ENCODE assay signal across 11 mouse cellular contexts in the genomic region with DNA sequence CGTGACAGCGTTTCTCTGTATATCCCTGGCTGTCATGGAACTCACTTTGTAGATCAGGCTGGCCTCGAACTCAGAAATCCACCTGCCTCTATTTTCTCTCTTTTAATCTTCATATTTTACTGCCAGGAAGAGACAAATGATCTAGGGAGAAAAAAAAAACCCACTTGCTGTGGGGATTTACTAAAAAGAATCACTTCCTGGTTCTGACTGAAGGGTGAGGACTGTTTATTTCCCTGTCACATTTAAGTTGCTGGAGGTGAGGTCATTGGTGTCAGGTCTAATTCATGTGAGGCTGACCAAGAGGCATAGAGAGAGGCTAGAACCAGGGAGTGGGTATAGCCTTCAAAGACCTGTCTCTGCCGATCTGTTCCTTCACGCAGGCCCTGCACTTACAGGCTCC. TPM values are rescaled to one million over a fixed set of nuclear protein-coding genes. Genes with fewer than 3 reads are reported as not detected.
DNase-seq lines count a peak whose midpoint lies in the region; ATAC-seq and TF ChIP-seq lines count a peak whose summit lies in the region.
"Had no signal": no experiment of that assay in that cellular context is flagged by ENCODE, and none has a peak within 500 bp of the region (broad histone marks: within the 10 kb centered on the region; RNA-seq: fewer than 3 reads in every experiment).

No protein-coding gene starts in this region.

- peaks cover 47% of the 10 kb centered on the region for H3K4me1 ChIP-seq in hindbrain, embryonic 13.5 days (replicated peaks)
- no peaks in the 10 kb centered on the region; the same call in 1 of the 2 replicates for H3K4me1 ChIP-seq in hindbrain, embryonic 11.5 days (replicated peaks; ENCODE audit: control insufficient read depth, insufficient read depth, low read length)
- H3K4me1 ChIP-seq in liver, postnatal 0 days (ENCODE audit: insufficient read depth): peaks cover 68% of the 10 kb centered on the region

- H3K27me3 ChIP-seq in hindbrain, embryonic 13.5 days: peaks cover 6% of the 10 kb centered on the region; the same call in 1 of the 2 replicates
- H3K27me3 ChIP-seq in hindbrain, embryonic 11.5 days (ENCODE audit: control insufficient read depth, insufficient read depth, low read length): no peaks in the 10 kb centered on the region
- no peaks in the 10 kb centered on the region for H3K27me3 ChIP-seq in liver, postnatal 0 days (ENCODE audit: insufficient read depth, low read length)
- H3K27me3 ChIP-seq: neural tube, embryonic 12.5 days had no signal

- 59% methylated on average over 5 of the region's 5 CpGs for WGBS in hindbrain, embryonic 13.5 days
- WGBS in hindbrain, embryonic 11.5 days: 62% methylated on average over 5 of the region's 5 CpGs
- WGBS in liver, postnatal 0 days (ENCODE audit: insufficient replicate concordance): 70% methylated on average over 5 of the region's 5 CpGs

- TF ChIP-seq CTCF in liver, postnatal 0 days (IDR thresholded peaks at IDR 0.05; ENCODE audit: low read depth): no peak

- H3K27ac ChIP-seq in hindbrain, embryonic 13.5 days: no peak overlapping the region
- no peak overlapping the region for H3K27ac ChIP-seq in hindbrain, embryonic 11.5 days (ENCODE audit: low read depth, low read length)
- no peak overlapping the region for H3K27ac ChIP-seq in liver, postnatal 0 days (ENCODE audit: low read depth)
- H3K27ac ChIP-seq: neural tube, embryonic 12.5 days had no signal

- TF ChIP-seq EP300 in liver, postnatal 0 days (IDR thresholded peaks at IDR 0.05; ENCODE audit: low read depth): no peak

- H3K4me2 ChIP-seq in hindbrain, embryonic 13.5 days: peak overlapping the region; percentile 76; the same call in 1 of the 2 replicates
- no peak overlapping the region for H3K4me2 ChIP-seq in hindbrain, embryonic 11.5 days (replicated peaks; ENCODE audit: low read depth, low read length)
- peak overlapping the region; percentile 89 for H3K4me2 ChIP-seq in liver, postnatal 0 days (ENCODE audit: low read depth, low read length)

- no peaks in the 10 kb centered on the region for H3K9me3 ChIP-seq in hindbrain, embryonic 13.5 days
- no peaks in the 10 kb centered on the region for H3K9me3 ChIP-seq in hindbrain, embryonic 11.5 days (ENCODE audit: control insufficient read depth, low read length)
- no peaks in the 10 kb centered on the region for H3K9me3 ChIP-seq in liver, postnatal 0 days (ENCODE audit: low read length)
- H3K9me3 ChIP-seq: neural tube, embryonic 12.5 days had no signal

- DNase-seq in hindbrain, embryonic 11.5 days (ENCODE audit: low spot score): no peak
- DNase-seq in A20 (ENCODE audit: low read depth, low spot score): peak; percentile 57
- peak; percentile 24 to 31 for DNase-seq in B cell, adult 2 months
- DNase-seq in liver, postnatal 0 days: no peak
- DNase-seq in T-cell, adult 2 months (ENCODE audit: low spot score): no peak
- no peak for DNase-seq in adrenal gland, postnatal 14 days
- DNase-seq: lung, postnatal 14 days; right cerebral cortex, postnatal 14 days; thymus, adult 2 months had no signal

- H3K9ac ChIP-seq in hindbrain, embryonic 13.5 days: no peak overlapping the region; the same call in 1 of the 2 replicates
- no peak overlapping the region for H3K9ac ChIP-seq in hindbrain, embryonic 11.5 days (ENCODE audit: low read depth, low read length)
- no peak overlapping the region for H3K9ac ChIP-seq in liver, postnatal 0 days (replicated peaks)
- H3K9ac ChIP-seq: neural tube, embryonic 12.5 days had no signal

- H3K4me3 ChIP-seq in hindbrain, embryonic 13.5 days: no peak overlapping the region
- no peak overlapping the region for H3K4me3 ChIP-seq in hindbrain, embryonic 11.5 days (ENCODE audit: low read depth, low read length)
- 0 out of 2 replicates have a peak overlapping the region, but pooled peaks have one; percentile 86 for H3K4me3 ChIP-seq in liver, postnatal 0 days (ENCODE audit: low read depth, low read length)
- H3K4me3 ChIP-seq: neural tube, embryonic 12.5 days had no signal

- ATAC-seq in hindbrain, embryonic 13.5 days (ENCODE audit: low FRiP score): no peak
- ATAC-seq in hindbrain, embryonic 11.5 days (ENCODE audit: low FRiP score): no peak
- ATAC-seq in liver, postnatal 0 days: no peak

- H3K36me3 ChIP-seq in hindbrain, embryonic 13.5 days: no peaks in the 10 kb centered on the region
- H3K36me3 ChIP-seq in hindbrain, embryonic 11.5 days (ENCODE audit: control insufficient read depth, insufficient read depth, low read length): no peaks in the 10 kb centered on the region
- peaks cover 19% of the 10 kb centered on the region for H3K36me3 ChIP-seq in liver, postnatal 0 days (replicated peaks; ENCODE audit: insufficient read depth, low read length)
- H3K36me3 ChIP-seq: neural tube, embryonic 12.5 days had no signal

RNA-seq across cellular contexts. Expression of a gene that starts 2.7 kb away (rescaled TPM):
- polyA plus RNA-seq in hindbrain, embryonic 13.5 days (2015; fragmentation: Nextera tagmentation; extraction: Ambion mirVana): 72.1 and 73.0 TPM in 2 replicates
- 35.1 and 36.8 TPM in 2 replicates for polyA plus RNA-seq in hindbrain, embryonic 11.5 days (2014; fragmentation: Nextera tagmentation; extraction: Ambion mirVana)
- 18.2 and 20.8 TPM in 2 replicates for polyA plus RNA-seq in liver, postnatal 0 days (2015; fragmentation: Nextera tagmentation; extraction: Ambion mirVana)
- total RNA-seq in adrenal gland, postnatal 14 days (2021): 27.7 and 30.8 TPM in 2 replicates

RNA-seq across cellular contexts. Expression of a gene that starts 48.0 kb away (rescaled TPM):
- 69.1 and 69.5 TPM in 2 replicates for polyA plus RNA-seq in hindbrain, embryonic 13.5 days (2015; fragmentation: Nextera tagmentation; extraction: Ambion mirVana)
- polyA plus RNA-seq in hindbrain, embryonic 11.5 days (2014; fragmentation: Nextera tagmentation; extraction: Ambion mirVana): 54.7 and 55.9 TPM in 2 replicates
- 8.6 and 9.8 TPM in 2 replicates for polyA plus RNA-seq in liver, postnatal 0 days (2015; fragmentation: Nextera tagmentation; extraction: Ambion mirVana)
- total RNA-seq in adrenal gland, postnatal 14 days (2021): 45.6 and 48.0 TPM in 2 replicates

Comparison
In these comparisons a context has a peak if more than half of its experiments do, and no peak if none do; other contexts are left out.
1. DNase-seq: peak in A20 (single experiment) and B cell, adult 2 months (2 of 2); none in hindbrain, embryonic 11.5 days (single experiment), liver, postnatal 0 days (single experiment), T-cell, adult 2 months (single experiment) and adrenal gland, postnatal 14 days (single experiment).